Mouse (Mus musculus) kidney, postnatal 25 days (tissue): ENCODE results near the gene Gm7903.
"Not testable (repeated sequence)": the region's sequence is repeated elsewhere in the genome, so short reads cannot be mapped to it uniquely, and the experiment has no call there.

Experiments used
- DNase-seq, 2 experiments: peaks; one replicate each; pipeline ENCODE4 v3.0.0; 2021; ENCODE audit warnings: mixed read lengths in 2 of 2

The Gm7903 gene

DNA sequence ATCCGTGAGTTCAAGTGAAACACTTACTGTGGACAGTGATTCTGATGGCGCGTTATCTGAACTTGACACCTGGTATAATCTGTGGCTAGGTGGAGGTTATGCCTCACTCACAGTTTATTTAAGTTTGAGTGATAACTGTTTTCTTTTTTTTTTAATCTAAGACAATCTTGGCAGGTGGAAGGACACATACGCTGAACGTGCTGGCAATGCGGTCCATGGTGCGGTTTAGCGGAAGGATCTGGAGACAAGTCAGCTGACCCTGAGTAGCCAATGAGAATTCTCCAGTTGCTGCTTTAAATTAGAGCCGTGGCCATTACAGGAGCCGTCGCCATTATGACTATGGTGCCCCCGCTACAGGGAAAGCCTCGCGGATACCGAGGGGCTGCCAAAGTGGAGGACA is at the start of gene Gm7903:
TSS of gene Gm7903 (plus strand) at position 301 of the 400 bp plus-strand sequence.
- not testable (repeated sequence) for DNase-seq

DNA sequence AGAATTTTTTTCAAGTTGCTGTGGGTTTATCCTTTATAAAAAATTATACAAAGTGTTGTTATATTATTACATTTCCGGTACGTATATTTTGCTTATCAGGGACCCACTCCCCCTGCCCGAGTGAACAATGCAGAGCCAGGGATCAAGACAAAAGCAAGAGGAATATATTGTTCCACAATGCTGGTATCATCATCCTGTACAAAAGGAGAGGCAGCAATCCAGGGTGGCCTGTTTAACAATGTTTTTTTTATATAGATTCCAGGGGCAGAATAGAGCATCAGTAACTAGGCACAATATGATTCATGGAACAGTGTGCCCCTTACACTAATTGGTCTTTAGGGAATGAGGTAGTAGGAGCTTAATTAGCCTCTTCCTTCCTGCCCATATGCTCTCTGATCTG is 30.1 kb upstream of the Gm7903 start:
- not testable (repeated sequence) for DNase-seq

DNA sequence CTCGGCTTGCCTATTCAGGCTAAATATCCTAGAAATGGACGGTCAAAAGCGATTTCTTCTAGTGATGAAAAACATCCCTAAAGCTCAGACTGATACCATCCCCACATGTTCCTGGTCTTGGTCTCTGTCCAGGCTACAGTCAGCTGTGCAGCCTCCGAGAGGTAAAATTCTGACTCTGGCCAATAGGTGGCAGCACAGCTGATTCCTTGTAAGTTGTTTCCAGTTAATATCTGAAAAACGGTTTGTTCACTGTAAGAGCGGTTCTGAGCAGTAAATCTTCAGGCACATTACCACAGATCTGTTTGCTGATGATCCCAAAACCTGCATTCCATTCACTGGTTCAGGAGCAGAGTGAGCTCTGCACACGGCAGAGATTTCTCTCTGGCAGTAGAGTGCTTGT is 12.4 kb upstream of the Gm7903 start:
- DNase-seq = not testable (repeated sequence)

DNA sequence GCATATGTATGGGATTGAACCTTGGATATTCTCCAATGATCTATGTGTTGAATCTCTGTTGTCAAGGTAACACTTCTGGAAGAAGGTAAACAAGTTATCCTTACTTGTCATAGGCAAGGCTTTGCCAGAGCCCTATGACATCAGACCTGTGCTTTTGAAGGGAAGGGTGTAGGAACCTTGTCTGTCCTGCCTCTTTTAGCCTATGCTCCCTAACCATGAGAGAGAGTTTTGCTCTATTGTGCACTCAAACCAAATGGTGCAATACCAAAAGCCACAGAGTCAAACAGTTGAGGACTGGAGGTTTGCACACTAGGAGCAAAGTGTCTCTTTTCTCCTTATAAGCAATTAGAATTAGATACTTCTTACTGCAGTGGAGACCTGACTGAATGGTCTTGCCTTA is 11.8 kb upstream of the Gm7903 start:
- not testable (repeated sequence) for DNase-seq

DNA sequence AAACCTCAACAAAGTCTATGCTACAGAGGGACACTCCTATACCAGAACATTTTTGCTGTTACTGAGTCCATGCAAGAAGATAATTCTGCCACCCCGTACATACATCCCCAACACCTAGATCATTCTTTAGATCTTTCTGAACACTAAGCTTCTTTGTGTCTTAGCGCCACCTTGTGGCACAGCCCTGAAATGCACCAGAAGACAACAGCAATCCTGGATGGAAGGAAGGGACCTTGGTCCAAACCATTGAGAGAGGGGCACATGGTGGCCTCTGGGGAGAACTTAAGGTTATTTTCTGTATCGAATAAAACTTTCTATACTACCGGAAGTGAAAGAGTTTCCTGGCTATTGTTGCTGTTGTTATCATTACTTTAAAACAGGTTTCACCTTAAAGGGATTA is 11.2 kb upstream of the Gm7903 start:
- not testable (repeated sequence) for DNase-seq

DNA sequence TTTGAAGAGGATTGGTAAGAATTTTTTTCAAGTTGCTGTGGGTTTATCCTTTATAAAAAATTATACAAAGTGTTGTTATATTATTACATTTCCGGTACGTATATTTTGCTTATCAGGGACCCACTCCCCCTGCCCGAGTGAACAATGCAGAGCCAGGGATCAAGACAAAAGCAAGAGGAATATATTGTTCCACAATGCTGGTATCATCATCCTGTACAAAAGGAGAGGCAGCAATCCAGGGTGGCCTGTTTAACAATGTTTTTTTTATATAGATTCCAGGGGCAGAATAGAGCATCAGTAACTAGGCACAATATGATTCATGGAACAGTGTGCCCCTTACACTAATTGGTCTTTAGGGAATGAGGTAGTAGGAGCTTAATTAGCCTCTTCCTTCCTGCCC is 30.5 kb downstream of the Gm7903 start:
- not testable (repeated sequence) for DNase-seq

DNA sequence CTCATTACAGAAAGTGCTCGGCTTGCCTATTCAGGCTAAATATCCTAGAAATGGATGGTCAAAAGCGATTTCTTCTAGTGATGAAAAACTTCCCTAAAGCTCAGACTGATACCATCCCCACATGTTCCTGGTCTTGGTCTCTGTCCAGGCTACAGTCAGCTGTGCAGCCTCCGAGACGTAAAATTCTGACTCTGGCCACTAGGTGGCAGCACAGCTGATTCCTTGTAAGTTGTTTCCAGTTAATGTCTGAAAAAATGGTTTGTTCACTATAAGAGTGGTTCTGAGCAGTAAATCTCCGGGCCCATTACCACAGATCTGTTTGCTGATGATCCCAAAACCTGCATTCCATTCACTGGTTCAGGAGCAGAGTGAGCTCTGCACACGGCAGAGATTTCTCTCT is 48.3 kb downstream of the Gm7903 start:
- DNase-seq = not testable (repeated sequence)

DNA sequence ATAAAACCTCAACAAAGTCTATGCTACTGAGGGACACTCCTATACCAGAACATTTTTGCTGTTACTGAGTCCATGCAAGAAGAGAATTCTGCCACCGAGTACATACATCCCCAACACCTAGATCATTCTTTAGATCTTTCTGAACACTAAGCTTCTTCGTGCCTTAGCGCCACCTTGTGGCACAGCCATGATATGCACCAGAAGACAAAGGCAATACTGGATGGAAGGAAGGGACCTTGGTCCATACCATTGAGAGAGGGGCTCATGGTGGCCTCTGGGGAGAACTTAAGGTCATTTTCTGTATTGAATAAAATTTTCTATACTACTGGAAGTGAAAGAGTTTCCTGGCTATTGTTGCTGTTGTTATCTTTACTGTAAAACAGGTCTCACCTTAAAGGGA is 49.5 kb downstream of the Gm7903 start:
- not testable (repeated sequence) for DNase-seq
